Mouse (Mus musculus): ENCODE measurements around the gene Galntl6.

- TF ChIP-seq CTCF (IDR thresholded peaks at IDR 0.05; ENCODE audit: low read depth): no peak
- TF ChIP-seq EP300 (IDR thresholded peaks at IDR 0.05; ENCODE audit: low read depth): no peak
Observed at GRCm38 (mm10) chr8:57888831-57889230, 1023.6 kb downstream of the Galntl6 start.
